Mouse (Mus musculus): ENCODE measurements around the gene Cdyl2. TPM values are rescaled to one million over a fixed set of nuclear protein-coding genes. Genes with fewer than 3 reads are reported as not detected.

Gene Cdyl2
- polyA plus RNA-seq (2012; rRNA removed), result 0.47 and 0.53 TPM in 2 replicates

DNA sequence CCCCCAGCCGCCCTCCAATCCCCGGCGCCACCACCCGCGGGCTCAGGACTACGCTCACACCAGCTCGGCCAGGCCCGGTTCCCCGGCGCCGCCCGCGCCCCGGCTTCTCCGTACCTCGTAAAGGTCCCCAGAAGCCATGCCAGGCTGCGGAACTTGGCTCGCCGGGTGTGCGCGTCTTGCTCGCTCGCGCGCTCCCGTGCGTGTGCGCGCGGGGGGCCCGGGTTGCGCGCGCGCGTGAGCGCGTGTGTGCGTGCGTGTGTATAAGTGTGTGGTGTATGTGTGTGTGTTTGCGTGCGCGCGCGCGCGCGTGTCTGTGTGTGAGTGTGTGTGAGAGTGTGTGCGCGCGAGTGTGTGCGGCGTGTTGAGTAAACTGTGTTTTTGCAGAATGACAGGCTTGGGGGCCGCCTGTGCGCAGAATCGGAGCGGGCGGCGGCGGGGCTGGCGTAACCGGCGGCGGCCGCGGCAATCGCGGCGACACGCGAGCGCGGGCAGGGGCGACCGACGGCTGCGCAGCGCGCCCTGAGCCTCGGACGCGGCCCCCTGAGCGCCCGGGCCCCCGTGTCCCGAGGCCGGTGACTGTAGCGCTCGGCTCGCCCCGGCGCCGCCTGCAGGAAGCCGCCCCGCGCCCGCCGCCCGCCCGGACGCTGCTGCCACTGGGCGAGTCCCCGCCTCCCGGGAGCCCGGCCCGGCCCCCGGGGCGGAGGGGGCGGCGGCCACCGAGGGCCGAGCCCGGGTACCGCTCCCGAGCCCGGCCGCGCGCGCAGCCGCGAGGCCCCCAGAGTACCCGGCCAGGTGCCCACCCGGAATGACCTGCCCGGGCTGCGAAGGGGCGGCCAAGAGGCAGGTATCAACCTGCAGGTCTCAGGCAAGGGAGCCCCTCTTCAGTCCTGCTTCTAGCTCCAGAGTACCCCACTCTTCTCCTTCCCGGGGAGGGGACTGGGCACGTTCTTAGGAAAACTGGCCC, at the start of gene Cdyl2:
Gene Cdyl2 (minus strand): TSS at position 308 of the 964 bp plus-strand sequence.

Other genes with a start within 250 kb of the Cdyl2 start
- not detected in 2 replicates for gene Dynlrb2, start 228.0 kb downstream of the Cdyl2 start, polyA plus RNA-seq (2012; rRNA removed)
- 12.1 and 13.4 TPM in 2 replicates for gene Cmc2, start 188.5 kb upstream of the Cdyl2 start, polyA plus RNA-seq (2012; rRNA removed)
- 10.3 and 10.7 TPM in 2 replicates for gene Cenpn, start 188.7 kb upstream of the Cdyl2 start, polyA plus RNA-seq (2012; rRNA removed)
- 2.6 and 2.7 TPM in 2 replicates for gene Atmin, start 210.4 kb upstream of the Cdyl2 start, polyA plus RNA-seq (2012; rRNA removed)
- gene 1700030J22Rik, start 246.0 kb upstream of the Cdyl2 start, polyA plus RNA-seq (2012; rRNA removed), result 0.17 and 0.19 TPM in 2 replicates